Mouse (Mus musculus) limb, embryonic 10.5 days (tissue): ENCODE data around the gene Stau1. TPM values are rescaled to one million over a fixed set of nuclear protein-coding genes. Genes with fewer than 3 reads are reported as not detected.

Experiments used
- DNase-seq: peaks from one replicate; pipeline ENCODE4 v3.0.0-alpha.2; 2017; ENCODE audit warnings: low spot score
- H3K27ac ChIP-seq: fragments of 300-500 bp; sonication (generic); 2 replicates; pipeline ENCODE4 v1.5.1; 2016; ENCODE audit warnings: mild to moderate bottlenecking
- H3K27me3 ChIP-seq: fragments of 300-500 bp; sonication (generic); 2 replicates; pipeline ENCODE4 v1.6.1; 2016; ENCODE audit warnings: low read depth, mild to moderate bottlenecking; ENCODE audit not compliant: poor library complexity, severe bottlenecking
- H3K36me3 ChIP-seq: fragments of 300-500 bp; sonication (generic); 2 replicates; pipeline ENCODE4 v1.6.1; 2016; ENCODE audit warnings: mild to moderate bottlenecking, moderate library complexity
- H3K4me1 ChIP-seq: fragments of 300-500 bp; sonication (generic); 2 replicates; pipeline ENCODE4 v1.6.1; 2016
- H3K4me3 ChIP-seq: fragments of 300-500 bp; sonication (generic); 2 replicates; pipeline ENCODE4 v1.5.1; 2016; ENCODE audit warnings: mild to moderate bottlenecking, moderate library complexity
- H3K9me3 ChIP-seq: fragments of 300-500 bp; sonication (generic); replicated peaks from 2 replicates; pipeline ENCODE4 v1.6.1; 2016; ENCODE audit warnings: mild to moderate bottlenecking
- WGBS: fragments of 180-500 bp; shearing (Covaris S2); methylation state at CpG from one replicate; pipeline ENCODE4 v1.1.7; 2016; 5-methylcytosine and 5-hydroxymethylcytosine counted together
- polyA plus RNA-seq: library from polyadenylated mRNA; unstranded; fragments of >200 nt; fragmentation: Nextera tagmentation; extraction: Ambion mirVana; gene quantifications from 2 replicates; pipeline ENCODE4 v1.2.1, GENCODE M21; 2016

The Stau1 gene
- polyA plus RNA-seq, 1 experiment from 2014 or later: 98.3 TPM

DNA sequence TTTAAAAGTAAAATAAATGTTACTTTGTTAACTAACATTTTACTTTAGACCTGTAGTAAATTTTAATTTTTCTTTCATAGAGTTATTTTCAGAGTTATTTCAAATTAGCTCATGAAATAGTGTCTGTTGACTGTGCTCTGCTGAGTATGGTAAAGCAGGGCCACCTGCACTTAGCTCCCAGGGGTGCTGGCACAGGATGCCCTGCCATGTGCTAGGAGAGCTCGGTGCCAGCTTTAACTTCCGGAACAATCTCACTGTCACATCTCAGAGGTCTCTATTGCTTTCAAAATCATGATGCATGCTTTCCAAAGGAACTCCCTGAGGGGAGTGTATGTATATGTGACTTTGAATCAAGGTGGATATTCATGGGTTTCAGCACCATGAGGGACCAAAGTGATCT, 59.9 kb downstream of the Stau1 start:
- WGBS: 95% methylated on average over 2 of the region's 2 CpGs

DNA sequence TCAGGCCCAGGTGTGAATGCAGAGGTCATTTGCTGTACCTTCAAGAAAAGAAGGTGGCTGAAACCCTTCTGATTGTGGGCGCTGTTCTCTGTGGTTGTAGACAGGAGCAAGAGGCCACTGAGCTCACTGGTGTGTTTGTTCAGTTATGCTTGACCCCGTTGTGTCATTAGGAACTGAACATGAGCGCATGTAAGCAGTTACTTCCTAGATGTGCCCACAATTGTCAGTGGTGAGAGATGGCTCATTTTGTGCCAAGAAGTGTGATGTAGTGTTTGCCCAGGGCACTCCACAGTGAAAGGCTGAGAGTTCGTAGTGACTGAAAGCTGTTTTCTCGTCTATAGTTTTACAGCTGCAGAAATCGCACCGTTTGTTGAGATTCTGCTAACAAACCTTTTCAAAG, 60.5 kb downstream of the Stau1 start:
- Histone ChIP-seq H3K27ac (no peak overlapping the region), H3K4me3 (no peak overlapping the region), H3K9me3 (no peaks in the 10 kb centered on the region), H3K36me3 (peaks cover 97% of the 10 kb centered on the region), H3K4me1 (no peaks in the 10 kb centered on the region), H3K27me3 (no peaks in the 10 kb centered on the region)
- no peak for DNase-seq
- WGBS: 93% methylated on average over 7 of the region's 7 CpGs

More for the DNA sequence above, 59.9 kb downstream of the Stau1 start:
- H3K4me1 ChIP-seq: no peaks in the 10 kb centered on the region
- DNase-seq: no peak
- no peaks in the 10 kb centered on the region for H3K9me3 ChIP-seq
- H3K4me3 ChIP-seq: no peak overlapping the region
- H3K27ac ChIP-seq: no peak overlapping the region
- H3K27me3 ChIP-seq: no peaks in the 10 kb centered on the region
- peaks cover 97% of the 10 kb centered on the region for H3K36me3 ChIP-seq

DNA sequence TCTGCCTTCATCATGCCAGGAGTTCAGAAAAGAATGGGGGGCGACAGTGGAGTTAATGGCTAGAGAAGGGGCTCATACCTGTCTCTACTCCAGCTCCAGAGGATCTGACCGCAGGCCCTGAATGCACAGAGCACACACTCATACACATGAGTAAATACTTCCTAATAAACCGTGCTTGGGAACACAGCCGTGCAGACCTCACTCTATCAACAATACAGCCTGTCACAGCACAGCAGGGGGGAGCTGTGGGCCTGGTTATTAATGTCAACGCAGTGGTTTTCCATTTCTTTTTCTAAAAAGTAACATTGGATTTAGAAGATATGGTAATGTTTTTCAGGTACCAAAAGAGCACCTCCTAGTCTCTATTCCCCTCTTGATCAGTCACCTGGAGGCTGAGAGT, 61.7 kb downstream of the Stau1 start:
- H3K4me3 ChIP-seq: no peak overlapping the region
- DNase-seq: no peak

DNA sequence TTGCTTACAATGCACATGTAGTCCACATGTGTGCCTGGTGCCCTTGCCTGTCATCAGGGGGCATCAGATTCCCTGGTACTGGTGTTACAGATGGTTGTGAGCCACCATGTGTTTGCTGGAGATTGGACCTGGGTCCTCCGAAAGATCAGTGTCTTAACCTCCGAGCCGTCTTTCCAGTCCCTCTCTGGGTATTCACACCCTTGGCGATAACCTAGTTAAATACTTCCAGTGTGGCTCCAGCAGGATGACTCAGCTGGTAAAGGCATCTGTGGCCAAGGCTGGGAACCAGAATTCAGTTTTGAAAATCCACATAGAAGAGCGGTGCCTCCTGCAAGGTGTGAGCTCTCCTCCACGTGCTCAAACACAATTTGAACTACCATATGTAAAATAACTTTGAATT, 62.2 kb downstream of the Stau1 start:
- no peaks in the 10 kb centered on the region for H3K4me1 ChIP-seq
- H3K27ac ChIP-seq: no peak overlapping the region
- H3K27me3 ChIP-seq: no peaks in the 10 kb centered on the region
- peaks cover 97% of the 10 kb centered on the region for H3K36me3 ChIP-seq
- DNase-seq: no peak
- WGBS: 94% methylated on average over 6 of the region's 6 CpGs
- H3K9me3 ChIP-seq: no peaks in the 10 kb centered on the region
- no peak overlapping the region for H3K4me3 ChIP-seq

More for the DNA sequence above, 61.7 kb downstream of the Stau1 start:
- Histone ChIP-seq H3K27me3 (no peaks in the 10 kb centered on the region), H3K36me3 (peaks cover 97% of the 10 kb centered on the region), H3K9me3 (no peaks in the 10 kb centered on the region), H3K27ac (no peak overlapping the region), H3K4me1 (no peaks in the 10 kb centered on the region)
- 87% methylated on average over 5 of the region's 5 CpGs for WGBS

DNA sequence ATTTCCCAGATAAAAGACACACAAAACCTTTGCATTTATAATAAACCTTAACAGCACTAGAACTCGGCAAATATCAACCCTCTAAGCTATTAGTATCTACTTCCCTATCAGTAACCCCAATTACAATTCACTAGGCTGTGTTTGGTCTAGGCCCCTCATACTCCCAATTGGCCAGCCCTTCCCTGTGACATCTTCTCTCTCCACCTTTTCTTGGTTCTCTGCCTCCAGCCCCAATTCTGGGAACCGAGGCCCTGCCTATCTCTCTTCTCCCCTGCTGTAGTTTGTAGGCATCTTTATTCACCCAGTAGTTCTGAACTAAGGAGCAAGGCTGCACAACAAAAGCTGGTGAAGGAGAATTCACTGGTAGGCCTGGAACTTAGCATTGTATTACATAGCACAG, 72.1 kb downstream of the Stau1 start:
- Histone ChIP-seq H3K27me3 (no peaks in the 10 kb centered on the region), H3K27ac (no peak overlapping the region), H3K9me3 (no peaks in the 10 kb centered on the region), H3K36me3 (peaks cover 98% of the 10 kb centered on the region), H3K4me1 (no peaks in the 10 kb centered on the region), H3K4me3 (no peak overlapping the region)
- WGBS: 92% methylated on average over 2 of the region's 2 CpGs
- DNase-seq: no peak

DNA sequence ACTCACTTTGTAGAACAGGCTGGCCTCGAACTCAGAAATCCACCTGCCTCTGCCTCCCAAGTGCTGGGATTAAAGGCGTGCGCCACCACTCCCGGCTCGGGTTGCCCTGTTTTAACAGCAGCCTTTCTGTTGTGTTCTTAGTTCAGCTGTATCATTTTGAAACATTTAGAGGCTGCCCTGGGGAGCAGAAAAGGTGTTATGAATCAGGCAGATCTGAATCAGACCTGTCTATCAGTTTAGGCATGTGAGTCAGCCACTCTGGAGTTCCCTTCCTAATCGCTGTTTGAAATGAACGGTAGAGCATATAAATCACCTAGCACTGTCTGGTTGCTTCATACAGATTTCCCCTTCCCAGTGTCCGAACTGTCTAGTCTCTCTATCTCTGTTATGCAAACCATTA, 85.6 kb downstream of the Stau1 start:
- H3K4me1 ChIP-seq: peaks cover 11% of the 10 kb centered on the region
- H3K4me3 ChIP-seq: no peak overlapping the region
- DNase-seq: no peak
- no peak overlapping the region for H3K27ac ChIP-seq
- no peaks in the 10 kb centered on the region for H3K27me3 ChIP-seq
- no peaks in the 10 kb centered on the region for H3K9me3 ChIP-seq
- H3K36me3 ChIP-seq: peaks cover 57% of the 10 kb centered on the region
- WGBS: 94% methylated on average over 8 of the region's 8 CpGs

DNA sequence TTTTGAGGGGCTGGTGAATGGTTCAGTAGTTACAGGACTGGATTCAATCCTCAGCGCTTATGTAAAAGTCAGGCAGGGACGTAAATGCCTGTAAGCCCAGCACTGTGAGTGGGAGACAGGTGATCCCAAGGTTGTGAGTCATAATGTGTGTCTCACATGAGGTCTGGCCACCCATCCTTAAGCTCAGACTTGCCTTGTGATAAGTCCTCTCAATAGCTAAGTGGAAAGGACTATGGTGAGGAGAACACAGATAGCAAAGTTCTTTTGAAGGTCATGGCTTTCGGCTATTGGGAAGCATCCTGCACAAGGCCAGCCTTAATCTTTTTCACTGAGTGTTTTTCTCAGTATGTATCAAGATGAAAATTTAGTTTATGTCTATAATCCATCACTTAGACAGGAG, 86.4 kb downstream of the Stau1 start:
- H3K36me3 ChIP-seq: peaks cover 49% of the 10 kb centered on the region
- H3K9me3 ChIP-seq: no peaks in the 10 kb centered on the region
- DNase-seq: no peak
- no peaks in the 10 kb centered on the region for H3K27me3 ChIP-seq
- H3K4me3 ChIP-seq: no peak overlapping the region
- no peak overlapping the region for H3K27ac ChIP-seq
- peaks cover 14% of the 10 kb centered on the region for H3K4me1 ChIP-seq
- 96% methylated on average over 3 of the region's 3 CpGs for WGBS

DNA sequence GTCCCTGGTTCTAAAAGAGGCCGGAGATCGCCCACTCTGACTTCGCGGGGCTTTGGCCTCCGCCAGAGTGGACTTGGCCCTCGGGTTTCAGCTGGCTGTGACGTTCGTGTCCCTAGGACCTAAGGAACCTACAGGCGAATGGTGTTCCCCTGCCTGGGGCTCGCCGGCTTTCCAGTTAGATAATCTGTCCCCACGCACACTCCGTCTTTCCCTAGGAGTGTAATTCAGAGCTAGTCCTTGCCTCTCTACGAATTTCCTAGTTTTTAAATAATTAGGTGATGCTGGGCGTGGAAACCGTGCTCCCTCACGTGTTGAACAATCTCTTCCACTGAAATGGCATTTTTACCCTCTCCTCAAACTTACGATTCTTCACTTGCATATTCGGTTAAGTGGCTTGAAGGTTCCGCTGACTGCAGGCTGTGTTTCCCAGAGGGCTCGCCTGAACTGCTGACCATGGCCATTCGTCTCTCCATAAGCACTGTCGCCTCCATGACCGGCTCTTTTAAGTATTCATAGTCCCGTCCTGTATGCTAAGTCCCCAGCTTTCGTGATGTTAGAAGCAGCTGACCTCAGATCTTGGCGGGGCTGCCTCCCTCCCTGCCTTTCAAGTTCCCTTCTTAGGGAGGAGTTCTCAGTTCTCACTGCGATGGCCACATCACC, 89.4 kb downstream of the Stau1 start:
- peaks cover 14% of the 10 kb centered on the region for H3K4me1 ChIP-seq
- peaks cover 33% of the 10 kb centered on the region for H3K36me3 ChIP-seq
- DNase-seq: peak; percentile 43
- H3K4me3 ChIP-seq: peak overlapping the region; percentile 74
- H3K27ac ChIP-seq: peak overlapping the region; percentile 99
- no peaks in the 10 kb centered on the region for H3K9me3 ChIP-seq
- no peaks in the 10 kb centered on the region for H3K27me3 ChIP-seq
- WGBS: under 1% methylated on average over 28 of the region's 28 CpGs

DNA sequence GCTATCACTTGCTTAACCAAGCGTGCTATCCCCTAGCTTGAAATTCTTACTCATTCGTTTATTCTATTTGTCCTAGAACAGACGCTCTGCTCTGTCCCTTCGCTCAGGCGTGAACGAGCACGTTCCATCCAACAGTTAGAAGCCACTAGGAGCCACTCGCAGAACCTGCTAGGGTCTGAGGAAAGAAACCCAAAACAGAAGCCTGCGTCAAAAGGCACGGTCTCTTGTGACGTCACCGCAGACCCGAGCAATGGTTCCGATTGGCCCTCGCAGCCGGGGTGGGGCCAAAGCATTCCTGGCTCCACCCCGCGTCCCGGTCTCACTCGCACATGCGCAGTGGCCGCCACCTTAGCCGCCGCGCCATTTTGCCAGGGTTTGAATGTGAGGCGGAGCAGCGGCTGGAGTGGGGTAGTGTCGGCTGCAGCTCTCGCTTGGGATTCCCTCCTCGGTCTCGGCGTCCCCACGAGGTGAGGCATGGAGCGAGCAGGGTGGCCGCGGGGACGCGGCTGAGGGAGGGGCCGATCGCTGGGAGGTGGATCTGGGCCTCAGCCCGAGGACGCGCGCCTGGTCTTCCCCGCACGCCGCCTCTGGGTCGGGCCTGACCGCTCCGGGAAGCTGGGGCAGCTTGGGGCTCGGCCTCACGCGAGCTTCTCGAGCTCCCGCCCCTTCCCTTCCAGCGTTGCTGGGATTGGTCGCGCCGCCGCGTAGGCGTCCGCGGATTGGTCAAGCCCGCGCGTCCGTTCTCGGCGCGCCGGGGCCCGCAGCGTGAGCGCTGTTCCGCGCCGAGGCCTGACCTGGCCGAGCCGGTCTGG, 90.2 kb downstream of the Stau1 start, which contains the start of gene Cse1l:
Cse1l (plus strand) TSS at position 330 of the 812 bp plus-strand sequence.
- peak; percentile 100 for DNase-seq

DNA sequence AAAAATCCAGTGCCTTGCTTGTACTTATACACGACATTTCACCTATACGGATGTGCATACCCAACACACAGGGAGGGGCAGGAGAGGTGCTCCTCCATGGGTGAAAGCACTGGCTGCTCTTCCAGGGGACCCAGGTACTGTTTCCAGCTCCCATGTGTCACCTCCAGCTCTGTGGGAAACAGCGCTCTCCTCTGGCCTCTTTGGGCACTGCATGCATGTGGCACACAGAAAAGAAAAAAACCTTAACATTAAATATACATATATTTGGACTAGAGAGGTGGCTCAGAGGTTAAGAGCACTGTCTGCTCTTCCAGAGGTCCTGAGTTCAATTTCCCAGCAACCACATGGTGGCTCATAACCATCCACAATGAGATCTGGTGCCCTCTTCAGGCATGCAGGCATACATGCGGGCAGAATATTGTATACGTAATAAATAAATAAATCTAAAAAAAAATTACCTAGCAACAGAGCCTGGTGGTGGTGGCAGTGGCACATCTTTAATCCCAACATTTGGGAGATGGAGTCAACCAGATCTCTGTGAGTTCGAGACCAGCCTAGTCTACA, 92.3 kb downstream of the Stau1 start:
- 94% methylated on average over 6 of the region's 6 CpGs for WGBS
- no peak overlapping the region for H3K4me3 ChIP-seq

More for the DNA sequence above, 90.2 kb downstream of the Stau1 start, which contains the start of gene Cse1l:
- H3K4me3 ChIP-seq: peak within 1 kb of the TSS; percentile 74
- H3K9me3 ChIP-seq: no peaks in the 10 kb centered on the region
- H3K36me3 ChIP-seq: peaks cover 27% of the 10 kb centered on the region
- no peaks in the 10 kb centered on the region for H3K27me3 ChIP-seq
- WGBS: under 1% methylated on average over 79 of the region's 80 CpGs
- peak within 1 kb of the TSS; percentile 99 for H3K27ac ChIP-seq
- peaks cover 14% of the 10 kb centered on the region for H3K4me1 ChIP-seq

DNA sequence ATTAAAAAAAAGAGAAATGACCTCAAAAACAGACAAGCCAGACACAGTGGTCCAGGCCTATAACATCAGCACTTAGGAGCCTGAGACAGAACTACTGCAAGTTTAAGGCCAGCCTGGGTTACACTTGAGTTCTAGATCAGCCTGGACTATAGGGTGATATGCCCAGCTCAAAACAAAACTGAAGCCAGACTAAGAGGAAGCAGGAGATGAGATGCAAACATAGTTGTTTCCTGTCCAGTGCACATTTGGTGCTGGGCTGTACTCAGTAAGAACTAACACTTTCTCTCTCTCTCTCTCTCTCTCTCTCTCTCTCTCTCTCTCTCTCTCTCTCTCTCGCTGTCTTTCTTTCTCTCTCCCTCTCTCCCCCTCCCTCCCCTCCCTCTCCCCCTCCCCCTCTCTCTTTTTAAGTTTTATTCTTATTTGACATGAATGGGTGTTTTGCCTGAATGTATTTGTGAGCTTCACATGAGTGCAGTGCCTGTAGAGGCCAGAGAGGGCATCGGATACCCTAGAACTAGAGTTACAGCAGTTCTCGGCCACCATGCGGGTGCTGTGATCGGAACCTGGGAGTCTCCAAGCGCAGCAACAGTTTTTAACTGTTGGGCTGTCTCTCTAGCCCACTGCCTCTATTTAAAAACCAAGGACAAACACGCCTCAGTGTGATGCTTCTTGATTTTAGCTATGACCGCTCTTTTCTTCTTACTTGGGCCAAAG, 95.2 kb downstream of the Stau1 start:
- no peak overlapping the region for H3K4me3 ChIP-seq
- no peaks in the 10 kb centered on the region for H3K27me3 ChIP-seq
- no peak for DNase-seq
- H3K36me3 ChIP-seq: no peaks in the 10 kb centered on the region; the same call in 1 of the 2 replicates
- 0 out of 2 replicates have a peak, but pooled peaks cover 3% of the 10 kb centered on the region for H3K4me1 ChIP-seq
- H3K27ac ChIP-seq: no peak overlapping the region
- no peaks in the 10 kb centered on the region for H3K9me3 ChIP-seq
- 88% methylated on average over 8 of the region's 8 CpGs for WGBS

More for the DNA sequence above, 92.3 kb downstream of the Stau1 start:
- Histone ChIP-seq H3K4me1 (peaks cover 14% of the 10 kb centered on the region), H3K9me3 (no peaks in the 10 kb centered on the region), H3K36me3 (peaks cover 7% of the 10 kb centered on the region), H3K27me3 (no peaks in the 10 kb centered on the region), H3K27ac (no peak overlapping the region)
- DNase-seq: no peak

DNA sequence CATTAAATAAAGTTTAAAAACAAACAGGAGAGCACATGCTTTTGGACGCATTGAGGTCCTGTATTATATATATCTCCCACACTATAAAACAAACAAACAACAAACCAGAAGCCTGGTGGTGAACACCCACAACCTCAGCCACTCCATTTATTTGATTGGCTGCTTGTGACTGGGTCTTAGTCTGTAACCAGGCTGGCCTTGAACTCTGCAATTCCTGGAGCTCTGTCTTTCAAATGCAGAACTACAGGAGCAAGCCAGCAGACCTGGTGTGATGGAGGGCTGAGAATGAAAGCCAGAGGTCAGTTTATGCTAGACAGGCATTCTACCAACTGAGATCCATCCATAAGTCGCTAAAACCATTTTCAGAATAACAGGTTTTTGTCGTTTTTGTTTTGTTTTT, 96.4 kb downstream of the Stau1 start:
- H3K27me3 ChIP-seq: no peaks in the 10 kb centered on the region
- no peak overlapping the region for H3K4me3 ChIP-seq
- 70% methylated on average over 3 of the region's 3 CpGs for WGBS
- no peak for DNase-seq
- peaks cover 2% of the 10 kb centered on the region for H3K36me3 ChIP-seq
- H3K4me1 ChIP-seq: 0 out of 2 replicates have a peak, but pooled peaks cover 2% of the 10 kb centered on the region
- no peak overlapping the region for H3K27ac ChIP-seq
- H3K9me3 ChIP-seq: no peaks in the 10 kb centered on the region
